Mouse (Mus musculus) testis, postnatal 14 days (tissue): ENCODE data around the gene Tns4.

Experiments used
- DNase-seq: peaks from one replicate; pipeline ENCODE4 v3.0.0; 2021; ENCODE audit warnings: low spot score

Tns4 gene

DNA sequence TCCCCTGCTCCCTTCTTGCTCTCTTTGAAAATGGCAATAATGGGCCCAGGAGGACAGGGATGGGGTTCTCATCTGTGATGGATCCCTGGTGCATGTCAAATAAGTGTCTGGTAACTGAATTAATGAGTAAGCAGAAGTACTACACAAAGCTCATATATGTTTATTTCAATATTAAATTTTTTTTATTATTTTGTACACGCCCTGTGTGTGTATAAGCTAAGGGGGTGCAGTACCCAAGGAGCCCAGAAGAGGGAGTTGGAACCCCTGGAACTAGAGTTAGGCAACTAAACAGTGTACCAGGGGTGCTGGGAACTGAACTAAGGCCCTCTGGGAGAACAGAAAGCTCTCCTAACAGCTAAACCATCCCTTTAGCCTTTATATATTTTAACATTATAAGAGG, 29.3 kb upstream of the Tns4 start:
- no peak for DNase-seq

DNA sequence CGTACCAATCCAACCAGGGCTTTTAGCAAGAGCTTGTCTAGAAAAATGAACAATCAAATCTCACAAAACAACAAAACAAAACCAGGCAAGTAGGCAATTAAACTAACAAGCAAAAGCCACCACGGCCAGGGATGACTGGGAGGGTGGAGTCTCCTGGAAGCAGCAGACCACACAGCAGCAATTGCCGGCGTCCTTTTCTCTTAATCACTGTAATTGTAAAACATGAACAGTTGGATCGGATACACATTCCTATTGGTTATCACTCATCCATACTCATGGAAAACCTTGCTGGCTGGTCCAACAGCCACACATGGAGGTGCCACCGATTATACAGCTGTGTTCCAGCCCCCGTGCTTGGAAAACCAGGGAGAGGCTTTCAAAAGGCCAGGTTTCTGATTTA, 28.8 kb upstream of the Tns4 start:
- no peak for DNase-seq

GRCm38 (mm10) chr11:99115940-99116339, 26.8 kb upstream of the Tns4 start:
- DNase-seq, result no peak

- DNase-seq, result no peak
Measured at GRCm38 (mm10) chr11:99113111-99113510, 24.0 kb upstream of the Tns4 start.

GRCm38 (mm10) chr11:99112700-99113099, 23.6 kb upstream of the Tns4 start:
- no peak for DNase-seq

DNA sequence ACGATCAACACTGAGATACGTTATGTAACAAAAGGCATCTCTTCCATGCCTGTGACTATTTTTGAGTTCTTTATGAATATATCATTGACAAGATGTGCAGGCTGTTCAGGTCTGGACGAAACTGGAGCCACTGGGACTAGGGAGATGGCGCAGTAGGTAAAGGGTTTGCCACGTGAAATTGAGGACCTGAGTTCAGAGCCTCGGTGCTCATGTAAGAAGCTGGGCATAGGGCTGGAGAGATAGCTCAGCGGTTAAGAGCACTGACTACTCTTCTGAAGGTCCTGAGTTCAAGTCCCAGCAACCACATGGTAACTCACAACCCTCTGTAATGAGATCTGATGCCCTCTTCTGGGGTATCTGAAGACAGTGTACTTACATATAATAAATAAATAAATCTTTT, 22.5 kb upstream of the Tns4 start:
- DNase-seq, result no peak

DNA sequence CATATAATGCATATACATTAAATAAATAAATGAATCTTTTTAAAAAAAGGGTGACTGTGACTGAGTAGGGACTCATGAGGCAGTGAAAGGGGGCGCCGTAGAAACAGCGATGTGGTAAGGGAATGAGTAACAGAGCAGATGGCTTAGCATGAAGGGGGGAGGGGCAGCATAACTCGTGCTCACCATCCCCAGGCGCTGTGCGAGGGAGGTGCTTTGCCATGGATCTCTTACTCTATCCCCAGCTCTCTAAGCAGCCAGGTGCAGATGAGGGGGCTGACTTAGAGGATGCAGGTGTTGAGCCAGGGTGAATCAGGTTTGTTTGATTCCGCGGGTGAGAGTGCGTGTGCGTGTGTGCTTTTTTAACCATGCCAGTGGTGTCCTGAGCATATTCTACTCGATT, 22.0 kb upstream of the Tns4 start:
- DNase-seq, result no peak

DNA sequence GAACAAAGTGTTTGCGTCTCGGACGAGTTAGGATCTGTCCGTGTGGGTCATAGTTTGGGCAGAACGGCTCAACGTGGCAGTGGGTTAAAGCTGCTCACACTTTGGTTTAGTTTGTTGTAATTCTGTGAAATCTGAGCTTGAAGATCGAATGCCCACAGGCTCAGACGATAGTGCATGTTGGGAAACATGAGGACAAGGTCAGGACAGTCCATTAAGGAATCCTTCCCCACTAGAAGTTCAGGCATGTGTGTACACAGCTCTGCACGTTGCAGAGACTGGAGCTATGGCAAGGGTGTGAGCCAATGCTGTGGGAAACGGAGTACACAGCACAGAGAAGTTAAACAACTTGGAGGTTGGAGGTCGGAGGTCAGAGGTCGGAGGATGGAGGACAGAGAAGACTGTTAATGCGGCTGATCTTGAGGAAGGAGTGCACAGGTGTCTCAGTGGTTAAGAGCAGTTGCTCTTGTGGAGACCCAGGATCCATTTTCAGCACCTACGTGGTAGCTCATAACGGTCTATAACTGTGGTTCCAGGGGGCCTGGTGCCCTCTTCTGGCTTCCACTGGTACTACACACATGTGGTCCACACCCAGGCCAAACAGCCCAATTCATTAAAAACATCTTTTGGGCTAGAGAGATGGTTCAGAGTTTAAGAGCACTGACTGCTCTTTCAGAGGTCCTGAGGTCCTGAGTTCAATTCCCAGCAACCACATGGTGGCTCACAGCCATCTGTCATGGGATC, 21.4 kb upstream of the Tns4 start:
- DNase-seq, result no peak

- DNase-seq, result no peak
Measured at GRCm38 (mm10) chr11:99108296-99108695, 19.2 kb upstream of the Tns4 start.

GRCm38 (mm10) chr11:99105981-99106726, 17.0 kb upstream of the Tns4 start:
- no peak for DNase-seq

GRCm38 (mm10) chr11:99104609-99105410, 15.7 kb upstream of the Tns4 start:
- no peak for DNase-seq

GRCm38 (mm10) chr11:99102575-99103270, 13.6 kb upstream of the Tns4 start:
- no peak for DNase-seq

GRCm38 (mm10) chr11:99101693-99102092, 12.6 kb upstream of the Tns4 start:
- no peak for DNase-seq

DNA sequence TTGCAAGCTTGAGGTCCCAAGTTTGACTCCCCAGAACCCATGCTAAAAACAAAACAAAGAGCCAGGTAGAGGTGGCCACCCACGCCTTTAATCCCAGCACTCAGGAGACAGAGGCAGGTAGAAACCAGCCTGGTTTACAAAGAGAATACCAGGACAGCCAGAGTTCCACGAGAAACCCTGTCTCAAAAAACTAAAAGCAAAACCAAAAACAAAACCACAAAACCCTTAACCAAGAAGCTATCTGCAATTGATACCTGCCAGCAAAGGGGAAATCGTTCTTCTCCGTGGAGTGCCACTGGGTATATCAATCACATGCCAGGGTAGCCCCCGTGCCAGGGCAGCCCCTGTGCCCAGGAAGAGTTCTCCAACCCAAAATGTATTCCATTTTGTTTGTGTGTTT, 11.1 kb upstream of the Tns4 start:
- DNase-seq, result no peak

DNA sequence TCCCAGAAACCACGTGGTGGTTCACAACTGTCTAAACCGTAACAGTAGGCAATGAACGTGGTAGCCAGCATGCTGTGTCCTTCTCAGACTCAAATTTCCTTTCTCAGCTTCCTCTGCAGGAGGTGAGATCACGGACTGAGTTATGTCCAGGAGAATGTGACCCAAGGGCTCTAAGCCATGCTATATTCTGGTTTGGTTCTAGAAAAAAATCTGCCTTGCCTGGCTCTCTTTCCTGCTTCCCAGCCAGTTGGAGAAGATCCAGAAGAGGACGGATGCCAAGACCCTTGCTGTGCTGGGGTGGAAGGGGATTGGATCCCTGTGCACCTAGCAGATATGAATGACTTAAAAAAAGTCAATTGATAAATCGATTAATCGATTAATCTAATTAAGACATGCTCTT, 10.4 kb upstream of the Tns4 start:
- DNase-seq, result no peak

DNA sequence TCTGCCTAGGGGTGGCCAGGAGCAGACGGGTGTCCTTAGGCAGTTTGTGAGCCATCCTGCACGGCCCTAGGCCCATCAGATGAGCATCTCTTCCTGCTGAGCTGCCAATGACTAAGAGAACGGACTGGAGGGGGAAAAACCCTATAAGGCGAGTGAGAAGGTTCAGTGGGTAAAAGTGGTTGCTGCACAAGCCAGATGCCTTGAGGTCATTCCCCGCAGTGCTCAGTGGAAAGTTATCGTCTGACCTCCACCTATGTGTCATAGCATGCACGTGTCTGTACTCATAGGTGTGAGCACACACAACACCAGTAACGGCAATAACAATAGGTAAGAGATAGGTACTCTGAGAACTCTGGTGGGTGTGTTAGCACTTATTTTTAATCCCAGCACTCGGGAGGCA, 9.8 kb upstream of the Tns4 start:
- no peak for DNase-seq

- DNase-seq, result no peak
Measured at GRCm38 (mm10) chr11:99096996-99097774, 8.1 kb upstream of the Tns4 start.

DNA sequence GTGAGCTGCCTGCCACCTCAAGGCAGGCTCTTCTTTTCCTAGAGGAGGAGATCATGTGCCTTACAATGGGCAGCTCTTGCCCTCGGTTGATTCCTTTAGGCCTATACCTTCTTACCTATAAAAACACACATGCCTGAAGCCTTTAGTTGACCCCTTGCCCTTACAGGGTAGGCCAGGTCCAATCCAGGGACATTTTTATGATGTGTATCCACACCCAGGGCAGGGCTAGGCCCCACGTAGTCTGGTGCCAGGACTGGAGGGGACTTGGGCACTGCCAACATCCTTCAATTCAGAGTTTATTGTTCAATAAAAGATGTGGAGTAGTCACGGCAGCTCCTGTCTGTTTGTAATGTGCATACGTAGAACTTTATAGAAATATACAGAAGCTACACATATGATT, 7.3 kb upstream of the Tns4 start:
- DNase-seq, result no peak

- no peak for DNase-seq
Measured at GRCm38 (mm10) chr11:99095759-99096158, 6.7 kb upstream of the Tns4 start.

- DNase-seq, result no peak
Measured at GRCm38 (mm10) chr11:99094911-99095676, 6.0 kb upstream of the Tns4 start.

GRCm38 (mm10) chr11:99093740-99094139, 4.6 kb upstream of the Tns4 start:
- no peak for DNase-seq
